Mouse (Mus musculus) brain, adult 2 months (tissue): ENCODE measurements around the gene Acp2.

ENCODE experiments used
- DNase-seq: peaks from one replicate; pipeline ENCODE4 v3.0.0; 2011; ENCODE audit warnings: low read depth, low spot score

The Acp2 gene

GRCm38 (mm10) chr2:91256256-91257125, 53.8 kb downstream of the Acp2 start:
- peak; percentile 77 for DNase-seq

- DNase-seq = peak; percentile 51
Measured at GRCm38 (mm10) chr2:91257126-91257980, 54.7 kb downstream of the Acp2 start.

DNA sequence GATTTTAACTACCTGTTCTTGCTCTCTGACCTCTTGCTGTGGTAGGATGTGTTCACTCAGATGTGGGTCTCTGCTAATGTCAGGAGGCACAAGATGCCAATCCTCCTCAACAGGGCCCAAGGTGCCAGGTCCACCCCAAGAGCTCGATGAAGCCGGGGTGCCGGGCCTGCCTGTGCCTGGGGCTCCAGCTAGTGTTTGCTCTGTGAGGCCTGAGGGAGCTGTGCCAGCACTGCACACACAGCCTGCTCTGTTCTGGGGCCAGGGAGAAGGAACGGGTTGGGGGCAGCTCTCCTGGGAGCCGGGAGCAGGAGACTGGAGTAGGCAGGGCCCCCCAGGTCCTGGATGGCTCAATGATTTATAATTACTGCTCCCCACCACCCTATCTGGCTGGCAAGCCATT, 55.4 kb downstream of the Acp2 start:
- peak; percentile 80 for DNase-seq

DNA sequence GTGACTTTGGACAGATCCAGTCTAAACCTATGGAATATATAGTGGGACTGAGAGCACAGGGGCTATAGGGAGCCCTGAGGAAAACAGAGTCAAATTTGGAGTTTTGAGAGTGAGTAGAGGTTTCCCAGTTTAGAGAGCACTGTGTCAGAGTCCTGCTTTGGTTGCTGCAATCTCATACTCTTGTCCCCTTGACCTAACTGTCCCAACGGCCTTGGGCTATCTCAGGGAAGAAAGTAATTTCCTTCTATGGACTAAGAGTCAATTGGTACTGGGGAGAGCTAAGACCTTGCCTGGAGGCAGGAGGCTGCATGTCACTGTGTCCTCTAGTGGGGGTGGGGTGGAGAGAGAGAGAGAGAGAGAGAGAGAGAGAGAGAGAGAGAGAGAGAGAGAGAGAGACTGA, 56.1 kb downstream of the Acp2 start:
- DNase-seq = no peak

- no peak for DNase-seq
Measured at GRCm38 (mm10) chr2:91259493-91259892, 56.8 kb downstream of the Acp2 start.
